Mouse (Mus musculus) C2C12 (cell line): ENCODE data around the gene Capg. TPM values are rescaled to one million over a fixed set of nuclear protein-coding genes. Genes with fewer than 3 reads are reported as not detected.

Experiments used
- polyA plus RNA-seq: library from polyadenylated mRNA; unstranded; fragments of >200 nt; fragmentation: generic; extraction: Trizol; gene quantifications from one replicate; pipeline ENCODE4 v1.2.1, GENCODE M21; 2012; ENCODE audit warnings: missing spikeins

Capg gene
- polyA plus RNA-seq, 1 experiment = 487 TPM

Other genes starting within 250 kb of the Capg start
- not detected for gene Sftpb, start 239.8 kb upstream of the Capg start, polyA plus RNA-seq
- 67.4 TPM for gene Usp39, start 199.2 kb upstream of the Capg start, polyA plus RNA-seq
- 5.2 TPM for gene 0610030E20Rik, start 197.1 kb upstream of the Capg start, polyA plus RNA-seq
- 25.2 TPM for gene Tmem150a, start 188.9 kb upstream of the Capg start, polyA plus RNA-seq
- gene Rnf181, start 177.4 kb upstream of the Capg start, polyA plus RNA-seq = 108 TPM
- gene Vamp5, start 163.9 kb upstream of the Capg start, polyA plus RNA-seq = 91.3 TPM
- gene Vamp8, start 153.7 kb upstream of the Capg start, polyA plus RNA-seq = 147 TPM
- gene Ggcx, start 130.1 kb upstream of the Capg start, polyA plus RNA-seq = 12.2 TPM
- 165 TPM for gene Mat2a, start 104.8 kb upstream of the Capg start, polyA plus RNA-seq
- 0.26 TPM for gene Sh2d6, start 22.7 kb upstream of the Capg start, polyA plus RNA-seq
- 5.1 TPM for gene Elmod3, start 54.0 kb downstream of the Capg start, polyA plus RNA-seq
- gene Retsat, start 54.1 kb downstream of the Capg start, polyA plus RNA-seq = 20.8 TPM
- 10.2 TPM for gene Tgoln1, start 72.6 kb downstream of the Capg start, polyA plus RNA-seq
- gene Tcf7l1, start 244.9 kb downstream of the Capg start, polyA plus RNA-seq = 18.3 TPM